Mouse (Mus musculus): ENCODE results near the gene Drap1.

- no peak for TF ChIP-seq POLR2A (IDR thresholded peaks at IDR 0.05; ENCODE audit: borderline replicate concordance, extremely low read depth, low read depth, low read length)
- no peak for TF ChIP-seq CTCF (IDR thresholded peaks at IDR 0.05; ENCODE audit: insufficient read depth, low read length)
These were observed 22.5 kb downstream of the Drap1 start, which contains the start of gene Tsga10ip for GRCm38 (mm10) chr19:5402293-5402692.

Data from lung, adult 2 months (tissue).